Mouse (Mus musculus) ES-E14 (cell line): ENCODE measurements around the gene Parn. TPM values are rescaled to one million over a fixed set of nuclear protein-coding genes. Genes with fewer than 3 reads are reported as not detected.
A peak's percentile ranks its signal among the peaks of the same experiment; 100 is the strongest.

Source experiments
- DNase-seq: peaks from one replicate; pipeline ENCODE4 v3.0.0-alpha.2; 2013; ENCODE audit warnings: low read depth, low spot score
- H3K27ac ChIP-seq: 2 replicates; pipeline ENCODE4 v1.5.1; 2012; ENCODE audit warnings: low read depth, mild to moderate bottlenecking, low read length, moderate library complexity, mixed read lengths; ENCODE audit not compliant: poor library complexity, insufficient read depth, severe bottlenecking
- H3K36me3 ChIP-seq: 2 replicates; pipeline ENCODE4 v1.6.1; 2012; ENCODE audit warnings: mild to moderate bottlenecking, low read length, moderate library complexity, mixed read lengths; ENCODE audit not compliant: control insufficient read depth, poor library complexity, insufficient read depth, severe bottlenecking
- H3K4me1 ChIP-seq, 2 experiments: fragments of 150-350 bp in 1 of 2; sonication (generic) in 1 of 2; 2 replicates each; pipeline ENCODE4 v1.6.1; 2012; ENCODE audit warnings: low read length in 2 of 2, mild to moderate bottlenecking in 1 of 2, mixed read lengths in 1 of 2; ENCODE audit not compliant: control insufficient read depth in 2 of 2, insufficient read depth in 2 of 2, poor library complexity in 1 of 2
- H3K4me3 ChIP-seq, 2 experiments: fragments of 150-350 bp in 1 of 2; sonication (generic) in 1 of 2; 2 replicates each; pipeline ENCODE4 v1.5.1; 2012; ENCODE audit warnings: low read length in 2 of 2, low read depth in 1 of 2, mild to moderate bottlenecking in 1 of 2, mixed read lengths in 1 of 2; ENCODE audit not compliant: insufficient read depth in 1 of 2, poor library complexity in 1 of 2, severe bottlenecking in 1 of 2
- H3K9ac ChIP-seq: 2 replicates; pipeline ENCODE4 v1.6.1; 2012; ENCODE audit warnings: low read depth, mild to moderate bottlenecking, low read length, mixed read lengths; ENCODE audit not compliant: poor library complexity, insufficient read depth, severe bottlenecking
- H3K9me3 ChIP-seq: fragments of 150-350 bp; sonication (generic); 2 replicates; pipeline ENCODE4 v1.6.1; 2012; ENCODE audit warnings: low read depth, mild to moderate bottlenecking, low read length; ENCODE audit not compliant: control insufficient read depth, insufficient read depth
- CHD2 ChIP-seq: IDR thresholded peaks from 2 replicates; pipeline ENCODE4 v1.6.1; 2014; ENCODE audit warnings: mild to moderate bottlenecking, low read depth, low read length, inconsistent platforms
- HCFC1 ChIP-seq: IDR thresholded peaks from 2 replicates; pipeline ENCODE4 v1.6.1; 2012; ENCODE audit warnings: low read length, inconsistent platforms, borderline replicate concordance; ENCODE audit not compliant: insufficient read depth
- MAFK ChIP-seq: IDR thresholded peaks from 2 replicates; pipeline ENCODE4 v1.6.1; 2014; ENCODE audit warnings: mild to moderate bottlenecking, low read depth, low read length, inconsistent platforms; ENCODE audit not compliant: insufficient read depth
- ZC3H11A ChIP-seq: IDR thresholded peaks from 2 replicates; pipeline ENCODE4 v1.6.1; 2012; ENCODE audit warnings: low read depth, mild to moderate bottlenecking, inconsistent platforms, low read length, borderline replicate concordance
- ZNF384 ChIP-seq: IDR thresholded peaks from 2 replicates; pipeline ENCODE4 v1.6.1; 2012; ENCODE audit warnings: low read depth, low read length, inconsistent platforms
- in situ Hi-C, 2 experiments: fragments of 600-800 bp; cut with MboI; formaldehyde crosslinking; loops; one replicate each; pipeline ENCODE4 v1.15.1; 2025; ENCODE audit warnings: low sequenced_read_pairs in 2 of 2, inconsistent platforms in 1 of 2; ENCODE audit not compliant: unreplicated experiment in 2 of 2
- total RNA-seq: library from RNA; depleted of rRNA; stranded (reverse); fragments of 300-350 nt; gene quantifications from 2 replicates; pipeline ENCODE4 v1.2.3, GENCODE M21; 2012

The Parn gene
- total RNA-seq, 1 experiment: 30.3 TPM

DNA sequence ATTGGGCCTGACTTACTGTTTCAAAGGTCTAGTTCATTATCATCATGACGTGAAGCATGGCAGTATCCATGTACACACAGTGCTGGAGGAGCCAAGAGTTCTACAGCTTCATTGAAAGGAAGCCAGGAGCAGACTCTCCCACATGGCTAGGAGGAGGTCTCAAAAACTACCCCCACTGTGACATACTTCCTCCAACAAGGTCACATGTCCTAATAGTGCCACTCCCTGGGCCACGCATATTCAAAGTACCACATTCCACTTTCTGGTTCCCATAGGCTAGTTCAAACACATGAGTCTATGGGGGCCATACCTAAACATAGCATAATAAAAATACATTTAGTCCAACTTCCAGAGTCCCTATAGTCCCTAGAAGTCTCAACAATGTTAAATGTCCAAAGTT, 118.0 kb downstream of the Parn start:
- no peak overlapping the region for H3K27ac ChIP-seq
- H3K9me3 ChIP-seq: no peaks in the 10 kb centered on the region
- DNase-seq: no peak
- H3K36me3 ChIP-seq: no peaks in the 10 kb centered on the region; the same call in 1 of the 2 replicates
- in situ Hi-C loops: no loop called here
- TF ChIP-seq HCFC1 (no peak), ZC3H11A (no peak), CHD2 (no peak), MAFK (no peak), ZNF384 (no peak)
- H3K4me1 ChIP-seq: peaks cover 2 to 3% of the 10 kb centered on the region in 2 experiments; a peak in 1 of 4 replicates
- H3K9ac ChIP-seq: no peak overlapping the region
- no peak overlapping the region for H3K4me3 ChIP-seq

DNA sequence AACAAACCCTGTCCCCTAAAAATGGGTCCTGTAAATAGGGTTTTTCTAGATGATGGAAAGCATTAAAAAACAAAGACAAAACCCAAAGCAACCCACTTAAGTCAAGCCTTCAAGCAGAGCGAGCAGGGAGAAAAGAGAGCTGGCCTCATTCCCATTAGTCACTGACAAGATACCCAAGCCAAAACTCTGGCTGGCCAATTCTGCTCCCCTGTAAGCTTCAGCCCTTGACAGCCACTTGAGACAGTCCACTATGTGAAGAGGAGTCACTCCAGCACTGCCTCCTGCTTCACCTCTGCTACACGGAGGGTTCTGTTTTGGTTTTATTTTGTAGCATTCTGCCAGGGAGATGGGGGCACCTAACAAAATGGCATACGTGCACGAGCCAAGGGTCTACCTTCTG, 126.2 kb downstream of the Parn start:
- in situ Hi-C loops: no loop called here
- no peak for DNase-seq

GRCm38 (mm10) chr16:13541121-13541747, 126.7 kb downstream of the Parn start:
- H3K4me3 ChIP-seq: no peak overlapping the region
- DNase-seq: no peak
- H3K9ac ChIP-seq: no peak overlapping the region
- peaks cover 4% of the 10 kb centered on the region; the same call in 1 of the 2 replicates for H3K36me3 ChIP-seq
- H3K4me1 ChIP-seq: peaks cover 2 to 4% of the 10 kb centered on the region in 2 experiments; a peak in 2 of 4 replicates
- in situ Hi-C loops: no loop called here
- H3K27ac ChIP-seq: no peak overlapping the region
- TF ChIP-seq ZNF384 (no peak), CHD2 (no peak), HCFC1 (no peak), ZC3H11A (no peak), MAFK (peak; percentile 66)
- H3K9me3 ChIP-seq: no peaks in the 10 kb centered on the region

More for the DNA sequence above, 126.2 kb downstream of the Parn start:
- no peak for TF ChIP-seq ZNF384
- TF ChIP-seq CHD2: no peak
- TF ChIP-seq MAFK: no peak
- no peak for TF ChIP-seq HCFC1
- TF ChIP-seq ZC3H11A: no peak
- Histone ChIP-seq H3K9me3 (no peaks in the 10 kb centered on the region), H3K36me3 (peaks cover 4% of the 10 kb centered on the region; the same call in 1 of the 2 replicates), H3K4me1 (peaks cover 2 to 4% of the 10 kb centered on the region in 2 experiments; a peak in 2 of 4 replicates), H3K4me3 (no peak overlapping the region), H3K27ac (no peak overlapping the region), H3K9ac (no peak overlapping the region)

DNA sequence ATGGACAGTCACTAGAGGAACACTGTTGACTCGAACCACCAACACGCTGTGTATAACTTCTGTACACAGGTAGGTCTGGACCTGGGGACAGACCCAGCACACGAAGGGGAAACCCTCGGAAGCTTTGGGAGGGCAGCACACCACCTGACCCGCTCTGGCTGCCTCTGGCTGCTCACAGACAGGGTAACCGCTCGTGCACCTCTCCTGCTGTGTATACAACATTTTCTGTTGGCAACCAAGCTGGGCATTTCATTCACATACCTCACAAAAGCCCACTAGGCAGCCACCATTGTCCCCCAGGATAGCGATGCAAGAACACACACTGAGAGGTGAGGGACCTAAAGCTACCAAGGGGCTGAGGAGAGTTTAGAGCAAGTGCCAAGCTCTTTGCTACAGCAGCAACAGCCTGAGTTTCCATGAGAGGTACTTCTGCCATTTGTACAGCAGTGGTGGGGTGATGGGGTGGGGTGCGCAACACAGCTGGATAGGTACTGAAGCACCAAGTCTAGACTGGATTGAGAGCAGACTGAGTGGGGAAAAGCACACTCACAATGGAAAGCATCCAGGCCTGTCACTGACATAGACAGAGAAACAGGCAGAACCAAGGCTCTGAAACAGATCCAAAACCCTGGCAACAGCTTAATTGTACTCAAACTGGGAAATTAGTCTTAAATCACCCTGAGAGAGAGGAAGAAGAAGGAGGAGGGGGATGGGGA, 128.9 kb downstream of the Parn start:
- H3K4me3 ChIP-seq: no peak overlapping the region
- in situ Hi-C loops: no loop called here

More for the DNA sequence above, 128.9 kb downstream of the Parn start:
- Histone ChIP-seq H3K9ac (no peak overlapping the region), H3K9me3 (no peaks in the 10 kb centered on the region), H3K36me3 (peaks cover 4% of the 10 kb centered on the region; the same call in 1 of the 2 replicates), H3K27ac (no peak overlapping the region), H3K4me1 (peaks cover 2 to 4% of the 10 kb centered on the region in 2 experiments; a peak in 2 of 4 replicates)
- DNase-seq: no peak
- TF ChIP-seq ZNF384: no peak
